Mouse (Mus musculus) C2C12 (cell line): Measurements from ENCODE around the gene Cmtr1. TPM values are rescaled to one million over a fixed set of nuclear protein-coding genes. Genes with fewer than 3 reads are reported as not detected.

Source experiments
- H3K27me3 ChIP-seq: one replicate; pipeline ENCODE4 v1.6.1; 2011; ENCODE audit not compliant: control insufficient read depth, insufficient read depth, insufficient read length
- H3K36me3 ChIP-seq: one replicate; pipeline ENCODE4 v1.6.1; 2011; ENCODE audit not compliant: control insufficient read depth, insufficient read depth
- H3K4me3 ChIP-seq: one replicate; pipeline ENCODE4 v1.5.1; 2011; ENCODE audit warnings: mild to moderate bottlenecking, control low read depth; ENCODE audit not compliant: poor library complexity, insufficient read depth, severe bottlenecking
- H3K79me2 ChIP-seq: one replicate; pipeline ENCODE4 v1.6.1; 2011; ENCODE audit not compliant: control insufficient read depth, insufficient read depth
- H3K79me3 ChIP-seq: one replicate; pipeline ENCODE4 v1.6.1; 2011; ENCODE audit warnings: low read depth, control low read depth
- H3ac ChIP-seq: one replicate; pipeline ENCODE3; 2011; ENCODE audit warnings: low read depth; ENCODE audit not compliant: control insufficient read depth, insufficient read length
- CEBPB ChIP-seq: IDR thresholded peaks from one replicate; pipeline ENCODE4 v1.6.1; 2011; ENCODE audit warnings: low read depth, mild to moderate bottlenecking, control low read depth, moderate library complexity
- CTCF ChIP-seq: IDR thresholded peaks from one replicate; pipeline ENCODE4 v1.5.1; 2011; ENCODE audit not compliant: control insufficient read depth, insufficient read depth, insufficient read length
- FOSL1 ChIP-seq: IDR thresholded peaks from one replicate; pipeline ENCODE4 v1.8.0; 2011; ENCODE audit warnings: mild to moderate bottlenecking, low read length; ENCODE audit not compliant: poor library complexity, insufficient read depth, severe bottlenecking
- MAX ChIP-seq: IDR thresholded peaks from one replicate; pipeline ENCODE4 v1.6.1; 2011; ENCODE audit warnings: mild to moderate bottlenecking, control low read depth
- MYOD1 ChIP-seq: IDR thresholded peaks from one replicate; pipeline ENCODE4 v1.6.1; 2011; ENCODE audit warnings: low read depth; ENCODE audit not compliant: control insufficient read depth, insufficient read length
- MYOG ChIP-seq: IDR thresholded peaks from one replicate; pipeline ENCODE4 v1.6.1; 2011; ENCODE audit not compliant: control insufficient read depth, insufficient read length; ENCODE audit errors: extremely low read depth
- USF1 ChIP-seq: IDR thresholded peaks from one replicate; pipeline ENCODE4 v1.6.1; 2011; ENCODE audit warnings: low read depth, mild to moderate bottlenecking, control low read depth, moderate library complexity
- polyA plus RNA-seq: library from polyadenylated mRNA; unstranded; fragments of >200 nt; fragmentation: generic; extraction: Trizol; gene quantifications from one replicate; pipeline ENCODE4 v1.2.1, GENCODE M21; 2012; ENCODE audit warnings: missing spikeins

The Cmtr1 gene
- polyA plus RNA-seq, 1 experiment = 33.4 TPM

DNA sequence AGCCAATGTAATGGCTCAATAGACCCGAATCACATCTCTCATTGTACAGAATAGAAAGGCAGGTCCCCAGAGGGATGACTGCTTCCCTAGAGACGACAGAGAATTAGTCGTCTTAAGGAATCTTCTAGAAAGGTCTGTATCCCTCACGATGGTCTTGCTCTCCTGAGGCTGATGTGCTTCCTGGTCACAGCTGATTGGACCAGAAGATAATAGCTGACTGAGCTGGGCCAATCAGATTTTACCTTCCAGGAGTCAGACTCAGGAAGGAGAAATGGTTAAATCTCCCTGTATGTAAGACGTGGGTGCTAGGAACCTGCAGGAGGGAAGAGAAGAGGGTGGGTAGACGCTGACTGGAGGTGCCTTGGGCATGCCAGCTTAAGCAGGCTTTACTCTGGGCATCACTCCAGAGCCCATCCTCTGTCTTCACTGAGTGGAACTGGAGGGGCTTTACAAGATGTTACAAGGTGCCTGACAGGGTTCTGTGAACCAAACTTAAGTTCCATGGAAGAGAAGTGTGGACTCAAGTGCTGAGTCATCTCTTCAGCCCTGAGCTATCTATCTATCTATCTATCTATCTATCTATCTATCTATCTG is 64.7 kb downstream of the Cmtr1 start:
- Histone ChIP-seq H3K36me3 (no peaks in the 10 kb centered on the region), H3ac (no peak overlapping the region), H3K79me3 (no peaks in the 10 kb centered on the region), H3K4me3 (no peak overlapping the region), H3K27me3 (no peaks in the 10 kb centered on the region), H3K79me2 (no peaks in the 10 kb centered on the region)
- TF ChIP-seq MYOD1 = no peak
- no peak for TF ChIP-seq CEBPB
- no peak for TF ChIP-seq USF1
- no peak for TF ChIP-seq FOSL1
- TF ChIP-seq MAX = no peak
- TF ChIP-seq CTCF = no peak
- no peak for TF ChIP-seq MYOG

DNA sequence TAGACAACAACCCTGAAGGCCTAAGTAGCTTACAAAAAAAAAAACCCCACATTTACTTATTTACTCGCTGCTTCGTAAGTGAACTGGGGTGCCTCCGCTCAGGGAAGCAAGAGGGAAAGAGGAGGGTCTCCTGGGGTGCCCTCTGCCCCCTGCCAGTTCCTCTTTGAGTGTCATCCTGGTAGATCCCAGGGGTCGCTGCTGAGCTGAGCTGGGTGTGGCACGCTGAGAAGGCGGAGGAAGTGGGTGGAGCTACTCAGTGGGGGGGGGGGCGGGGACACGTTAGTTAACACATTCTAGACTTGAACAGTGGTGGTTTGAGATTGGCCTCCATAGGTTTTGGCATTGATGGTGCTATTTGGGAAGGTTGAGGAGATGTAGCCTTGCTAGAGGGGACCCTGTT is 67.7 kb downstream of the Cmtr1 start:
- Histone ChIP-seq H3K79me3 (no peaks in the 10 kb centered on the region), H3K36me3 (no peaks in the 10 kb centered on the region), H3K4me3 (no peak overlapping the region), H3K79me2 (no peaks in the 10 kb centered on the region), H3K27me3 (no peaks in the 10 kb centered on the region), H3ac (no peak overlapping the region)
- TF ChIP-seq CEBPB (no peak), MYOD1 (no peak), MYOG (no peak), USF1 (no peak), MAX (no peak), CTCF (no peak), FOSL1 (no peak)

DNA sequence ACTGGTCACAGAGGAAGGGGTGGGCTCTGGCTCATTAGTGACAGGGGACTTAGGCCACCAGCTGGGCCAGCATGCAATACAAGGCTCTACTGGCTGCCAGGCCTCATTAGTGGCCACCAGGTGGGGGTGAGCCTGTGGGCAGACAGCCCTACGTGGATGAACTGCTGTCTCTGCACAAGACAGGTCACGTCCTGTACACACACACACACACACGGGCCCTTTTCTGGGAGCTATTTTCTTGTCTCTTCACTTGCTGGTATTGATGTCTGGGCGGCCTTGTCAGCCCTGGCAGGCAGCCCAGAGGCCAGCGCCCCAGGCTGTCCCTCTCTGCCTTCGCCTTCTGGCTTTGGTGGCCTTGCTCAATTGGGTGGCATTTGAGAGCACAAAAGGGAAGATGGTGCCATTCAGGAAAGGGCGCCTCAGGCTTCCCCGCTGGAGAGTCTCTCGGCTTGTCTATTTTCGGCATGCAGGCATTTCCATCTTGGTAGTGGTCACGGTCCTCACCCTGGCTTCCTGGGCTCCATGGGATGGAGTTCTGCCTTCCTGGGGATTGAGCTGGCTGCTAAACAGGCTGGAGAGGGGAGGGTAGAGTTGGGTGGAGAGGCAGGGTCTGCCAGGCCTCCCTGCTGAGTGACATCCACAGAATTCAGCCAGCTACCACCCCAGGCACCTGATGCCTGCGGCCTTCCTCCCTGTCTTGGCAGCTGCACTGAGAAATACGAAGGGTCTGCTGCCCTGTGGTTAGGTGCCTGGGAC is 70.3 kb downstream of the Cmtr1 start:
- Histone ChIP-seq H3K27me3 (no peaks in the 10 kb centered on the region), H3K79me2 (no peaks in the 10 kb centered on the region), H3K79me3 (no peaks in the 10 kb centered on the region), H3ac (no peak overlapping the region), H3K4me3 (no peak overlapping the region), H3K36me3 (no peaks in the 10 kb centered on the region)
- TF ChIP-seq MYOG (no peak), MAX (no peak), CEBPB (no peak), MYOD1 (no peak), USF1 (no peak), FOSL1 (no peak), CTCF (no peak)

DNA sequence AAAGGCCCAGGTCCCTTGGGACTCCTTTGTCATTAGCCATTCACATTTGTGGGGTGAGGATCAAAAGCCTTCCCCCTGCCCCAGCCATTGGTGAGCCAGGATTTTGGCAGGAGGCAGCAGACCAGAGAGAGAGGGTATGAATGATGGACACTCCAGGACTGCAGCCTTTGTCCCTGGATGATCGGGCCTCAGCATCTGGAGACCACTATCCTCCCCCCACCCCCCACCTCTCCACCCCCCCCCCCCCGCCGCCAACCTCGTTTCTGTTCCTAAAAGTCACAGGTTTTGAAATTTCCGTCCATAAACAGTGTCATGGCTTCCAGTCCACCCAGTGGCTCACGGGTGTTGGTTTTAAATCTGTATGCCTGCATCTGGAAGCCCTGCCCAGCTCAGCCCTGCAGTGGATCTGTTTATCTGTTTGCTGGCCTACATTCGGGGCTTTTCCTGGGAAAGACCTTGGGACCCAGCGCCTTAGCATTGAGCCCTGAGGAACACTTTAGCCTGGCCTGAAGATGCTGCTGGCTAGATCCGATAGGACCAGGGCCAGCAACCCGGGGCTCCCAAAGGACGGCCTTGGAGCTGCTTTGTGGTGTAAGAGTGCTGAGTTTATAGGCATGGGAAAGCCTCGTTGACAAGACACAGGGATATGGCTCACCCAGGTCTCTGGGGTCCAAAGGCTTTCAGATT is 71.0 kb downstream of the Cmtr1 start:
- Histone ChIP-seq H3K79me2 (no peaks in the 10 kb centered on the region), H3K36me3 (no peaks in the 10 kb centered on the region), H3K27me3 (no peaks in the 10 kb centered on the region), H3K4me3 (no peak overlapping the region), H3ac (no peak overlapping the region), H3K79me3 (no peaks in the 10 kb centered on the region)
- TF ChIP-seq CTCF = no peak
- no peak for TF ChIP-seq CEBPB
- TF ChIP-seq MYOD1 = no peak
- no peak for TF ChIP-seq MYOG
- no peak for TF ChIP-seq MAX
- TF ChIP-seq USF1 = no peak
- TF ChIP-seq FOSL1 = no peak

DNA sequence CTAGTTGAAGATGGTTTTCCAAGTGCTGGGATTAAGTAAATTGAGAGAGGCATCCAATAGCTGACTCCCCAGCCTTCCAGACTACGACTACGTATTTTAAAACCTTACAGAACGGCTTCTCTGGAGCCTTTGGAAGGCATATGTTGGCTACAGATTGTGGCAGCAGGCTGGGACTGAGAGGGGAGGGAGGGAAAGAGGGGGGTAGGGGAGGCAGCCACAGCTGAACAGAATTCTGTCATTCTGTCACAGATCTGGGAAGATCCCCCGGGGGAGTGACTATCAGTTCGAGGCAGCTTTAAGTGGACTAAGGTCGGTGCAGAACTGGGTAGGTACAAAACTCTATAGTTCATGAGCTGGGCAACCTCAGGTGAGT is 71.5 kb downstream of the Cmtr1 start:
- H3ac ChIP-seq = no peak overlapping the region
- H3K36me3 ChIP-seq = no peaks in the 10 kb centered on the region

More for the DNA sequence above, 71.5 kb downstream of the Cmtr1 start:
- no peak for TF ChIP-seq MYOD1
- TF ChIP-seq USF1 = no peak
- TF ChIP-seq CTCF = no peak
- no peak for TF ChIP-seq MAX
- no peak for TF ChIP-seq FOSL1
- TF ChIP-seq CEBPB = no peak
- TF ChIP-seq MYOG = no peak
- H3K4me3 ChIP-seq = no peak overlapping the region
- H3K27me3 ChIP-seq = peaks cover 4% of the 10 kb centered on the region
- no peaks in the 10 kb centered on the region for H3K79me3 ChIP-seq
- H3K79me2 ChIP-seq = no peaks in the 10 kb centered on the region
